30 mouse cellular contexts compared by ENCODE assay signal in genomic region chr7:114769041-114769440, GRCm38 (mm10). TPM values are rescaled to one million over a fixed set of nuclear protein-coding genes. Genes with fewer than 3 reads are reported as not detected.
DNase-seq lines count a peak whose midpoint lies in the region; ATAC-seq and TF ChIP-seq lines count a peak whose summit lies in the region.
"Had no signal": no experiment of that assay in that cellular context is flagged by ENCODE, and none has a peak within 500 bp of the region (broad histone marks: within the 10 kb centered on the region; RNA-seq: fewer than 3 reads in every experiment).

No protein-coding gene starts in this region.

- no peak for TF ChIP-seq CTCF in liver, postnatal 0 days (IDR thresholded peaks at IDR 0.05; ENCODE audit: low read depth)

- H3K4me1 ChIP-seq in erythroblast, embryonic 14.5 days (ENCODE audit: control insufficient read depth), result no peaks in the 10 kb centered on the region
- no peaks in the 10 kb centered on the region for H3K4me1 ChIP-seq in liver, embryonic 13.5 days (replicated peaks)
- no peaks in the 10 kb centered on the region for H3K4me1 ChIP-seq in liver, embryonic 12.5 days
- peaks cover 11% of the 10 kb centered on the region for H3K4me1 ChIP-seq in liver, postnatal 0 days (ENCODE audit: insufficient read depth)
- H3K4me1 ChIP-seq in intestine, embryonic 16.5 days (ENCODE audit: control insufficient read depth, insufficient read depth, low read length), result no peaks in the 10 kb centered on the region
- H3K4me1 ChIP-seq: embryonic facial prominence, embryonic 13.5 days; forebrain, embryonic 12.5 days; forebrain, embryonic 15.5 days; hindbrain, embryonic 10.5 days; hindbrain, embryonic 13.5 days had no signal

- no peaks in the 10 kb centered on the region for H3K9me3 ChIP-seq in erythroblast, embryonic 14.5 days (ENCODE audit: control insufficient read depth, low read length)
- H3K9me3 ChIP-seq in liver, embryonic 13.5 days (replicated peaks), result no peaks in the 10 kb centered on the region
- no peaks in the 10 kb centered on the region for H3K9me3 ChIP-seq in liver, embryonic 12.5 days (replicated peaks)
- H3K9me3 ChIP-seq in liver, postnatal 0 days (ENCODE audit: low read length), result no peaks in the 10 kb centered on the region
- no peaks in the 10 kb centered on the region for H3K9me3 ChIP-seq in intestine, embryonic 16.5 days (ENCODE audit: control insufficient read depth, low read length)
- H3K9me3 ChIP-seq: embryonic facial prominence, embryonic 10.5 days; embryonic facial prominence, embryonic 13.5 days; forebrain, embryonic 12.5 days; forebrain, embryonic 15.5 days; hindbrain, embryonic 10.5 days; hindbrain, embryonic 13.5 days had no signal

- H3K27me3 ChIP-seq in erythroblast, embryonic 14.5 days (ENCODE audit: control insufficient read depth), result no peaks in the 10 kb centered on the region
- no peaks in the 10 kb centered on the region for H3K27me3 ChIP-seq in liver, embryonic 13.5 days
- no peaks in the 10 kb centered on the region for H3K27me3 ChIP-seq in liver, embryonic 12.5 days (replicated peaks)
- H3K27me3 ChIP-seq in liver, postnatal 0 days (ENCODE audit: insufficient read depth, low read length), result no peaks in the 10 kb centered on the region
- H3K27me3 ChIP-seq in intestine, embryonic 16.5 days (replicated peaks; ENCODE audit: control insufficient read depth, insufficient read depth, low read length), result no peaks in the 10 kb centered on the region
- H3K27me3 ChIP-seq: embryonic facial prominence, embryonic 13.5 days; forebrain, embryonic 12.5 days; forebrain, embryonic 15.5 days; hindbrain, embryonic 13.5 days had no signal

- H3K27ac ChIP-seq in liver, embryonic 13.5 days, result peak overlapping the region; percentile 58; the same call in 1 of the 2 replicates
- H3K27ac ChIP-seq in liver, embryonic 12.5 days, result no peak overlapping the region
- peak overlapping the region; percentile 95 for H3K27ac ChIP-seq in liver, postnatal 0 days (ENCODE audit: low read depth)
- no peak overlapping the region for H3K27ac ChIP-seq in intestine, embryonic 16.5 days (ENCODE audit: low read length)
- H3K27ac ChIP-seq: embryonic facial prominence, embryonic 10.5 days; embryonic facial prominence, embryonic 13.5 days; forebrain, embryonic 12.5 days; forebrain, embryonic 15.5 days; hindbrain, embryonic 10.5 days; hindbrain, embryonic 13.5 days had no signal

- no peak for DNase-seq in liver, embryonic 13.5 days
- peak; percentile 27 for DNase-seq in liver, postnatal 0 days
- DNase-seq in frontal cortex, postnatal 10 days (ENCODE audit: low spot score in 2 of 2), result no peak
- DNase-seq: adrenal gland, adult 8-10 months; adrenal gland, postnatal 25 days; cerebellum, adult 11-12 months; cerebellum, adult 8-10 months; cerebellum, postnatal 10 days; cerebellum, postnatal 36 days; embryo, embryonic 11 days; gastrocnemius, postnatal 10 days; gastrocnemius, postnatal 36 days; heart, postnatal 36 days had no signal

- ATAC-seq in erythroblast, adult 5-6 weeks (replicated peaks; ENCODE audit: low FRiP score, poor library complexity, severe bottlenecking), result no peak
- ATAC-seq in liver, embryonic 13.5 days (ENCODE audit: low read depth), result no peak
- ATAC-seq in liver, embryonic 12.5 days, result no peak
- 0 out of 2 replicates have a peak, but pooled peaks have one; percentile 44 for ATAC-seq in erythroid progenitor cell, adult 5-6 weeks (replicated peaks; ENCODE audit: low FRiP score, poor library complexity, severe bottlenecking)
- peak; percentile 26 for ATAC-seq in liver, postnatal 0 days
- ATAC-seq in intestine, embryonic 16.5 days, result no peak
- ATAC-seq: activated CD4-positive, CD25-positive, alpha-beta regulatory T cell, adult 4 months; forebrain, embryonic 15.5 days; hindbrain, embryonic 16.5 days had no signal

- H3K9ac ChIP-seq in liver, embryonic 13.5 days, result no peak overlapping the region
- no peak overlapping the region for H3K9ac ChIP-seq in liver, embryonic 12.5 days
- peak overlapping the region; percentile 48 for H3K9ac ChIP-seq in liver, postnatal 0 days (replicated peaks)
- no peak overlapping the region for H3K9ac ChIP-seq in intestine, embryonic 16.5 days (ENCODE audit: low read depth, low read length)
- H3K9ac ChIP-seq: embryonic facial prominence, embryonic 13.5 days; forebrain, embryonic 12.5 days; forebrain, embryonic 15.5 days; hindbrain, embryonic 13.5 days had no signal

- 73% methylated on average over 4 of the region's 4 CpGs for WGBS in liver, embryonic 13.5 days (ENCODE audit: insufficient replicate concordance)
- 76% methylated on average over 4 of the region's 4 CpGs for WGBS in liver, embryonic 12.5 days (ENCODE audit: insufficient replicate concordance)
- WGBS in liver, postnatal 0 days (ENCODE audit: insufficient replicate concordance), result 61% methylated on average over 4 of the region's 4 CpGs
- 91% methylated on average over 4 of the region's 4 CpGs for WGBS in intestine, embryonic 16.5 days

- H3K36me3 ChIP-seq in erythroblast, embryonic 14.5 days (ENCODE audit: control insufficient read depth), result no peaks in the 10 kb centered on the region
- H3K36me3 ChIP-seq in liver, embryonic 13.5 days, result no peaks in the 10 kb centered on the region
- no peaks in the 10 kb centered on the region for H3K36me3 ChIP-seq in liver, embryonic 12.5 days
- H3K36me3 ChIP-seq in liver, postnatal 0 days (replicated peaks; ENCODE audit: insufficient read depth, low read length), result no peaks in the 10 kb centered on the region
- H3K36me3 ChIP-seq in intestine, embryonic 16.5 days (ENCODE audit: control insufficient read depth, insufficient read depth, low read length), result no peaks in the 10 kb centered on the region
- H3K36me3 ChIP-seq: embryonic facial prominence, embryonic 10.5 days; embryonic facial prominence, embryonic 13.5 days; forebrain, embryonic 12.5 days; forebrain, embryonic 15.5 days; hindbrain, embryonic 10.5 days; hindbrain, embryonic 13.5 days had no signal

- no peak for TF ChIP-seq EP300 in liver, postnatal 0 days (IDR thresholded peaks at IDR 0.05; ENCODE audit: low read depth)

- H3K4me3 ChIP-seq in erythroblast, embryonic 14.5 days (replicated peaks), result peak overlapping the region; percentile 40
- H3K4me3 ChIP-seq in liver, embryonic 13.5 days (replicated peaks), result peak overlapping the region; percentile 10; the same call in 1 of the 2 replicates
- H3K4me3 ChIP-seq in liver, embryonic 12.5 days, result no peak overlapping the region
- peak overlapping the region; percentile 30; the same call in 1 of the 2 replicates for H3K4me3 ChIP-seq in liver, postnatal 0 days (ENCODE audit: low read depth, low read length)
- H3K4me3 ChIP-seq in intestine, embryonic 16.5 days (ENCODE audit: low read length), result no peak overlapping the region
- H3K4me3 ChIP-seq: embryonic facial prominence, embryonic 10.5 days; embryonic facial prominence, embryonic 13.5 days; forebrain, embryonic 12.5 days; forebrain, embryonic 15.5 days; hindbrain, embryonic 10.5 days; hindbrain, embryonic 13.5 days had no signal

- peak overlapping the region; percentile 19; the same call in 1 of the 2 replicates for H3K4me2 ChIP-seq in liver, embryonic 13.5 days
- H3K4me2 ChIP-seq in liver, embryonic 12.5 days, result no peak overlapping the region
- peak overlapping the region; percentile 53 for H3K4me2 ChIP-seq in liver, postnatal 0 days (ENCODE audit: low read depth, low read length)
- no peak overlapping the region for H3K4me2 ChIP-seq in intestine, embryonic 16.5 days (ENCODE audit: low read depth, low read length)
- H3K4me2 ChIP-seq: embryonic facial prominence, embryonic 13.5 days; forebrain, embryonic 12.5 days; forebrain, embryonic 15.5 days; heart, embryonic 11.5 days; hindbrain, embryonic 13.5 days had no signal

RNA-seq across cellular contexts. Expression of gene Insc, which starts 25.5 kb away (rescaled TPM):
- 0.02 and 0.05 TPM in 2 replicates for polyA plus RNA-seq in erythroblast, embryonic 14.5 days (2012)
- total RNA-seq in erythroblast, adult 5-6 weeks (2015; ENCODE audit: low replicate concordance), result not detected in 2 replicates
- total RNA-seq in erythroblast, adult 5-6 weeks (2017; ENCODE audit: low replicate concordance), result not detected in 2 replicates
- 9.8 and 10.8 TPM in 2 replicates for polyA plus RNA-seq in liver, embryonic 13.5 days (2015; fragmentation: Nextera tagmentation; extraction: Ambion mirVana)
- polyA plus RNA-seq in liver, embryonic 12.5 days (2016; fragmentation: Nextera tagmentation; extraction: Ambion mirVana), result 3.2 and 3.7 TPM in 2 replicates
- not detected in 2 replicates for total RNA-seq in erythroid progenitor cell, adult 5-6 weeks (2015; ENCODE audit: low replicate concordance)
- not detected in 2 replicates for total RNA-seq in erythroid progenitor cell, adult 5-6 weeks (2017; ENCODE audit: low replicate concordance)
- 13.7 and 16.2 TPM in 2 replicates for polyA plus RNA-seq in liver, postnatal 0 days (2015; fragmentation: Nextera tagmentation; extraction: Ambion mirVana)
- polyA plus RNA-seq in intestine, embryonic 16.5 days (2015; fragmentation: Nextera tagmentation; extraction: Ambion mirVana), result 17.8 and 18.1 TPM in 2 replicates
- total RNA-seq: granulocyte monocyte progenitor cell, adult 5-6 weeks had no signal

RNA-seq across cellular contexts. Expression of gene Calcb, which starts 50.6 kb away (rescaled TPM):
- not detected in 2 replicates for polyA plus RNA-seq in erythroblast, embryonic 14.5 days (2012)
- total RNA-seq in erythroblast, adult 5-6 weeks (2015; ENCODE audit: low replicate concordance), result not detected in 2 replicates
- total RNA-seq in erythroblast, adult 5-6 weeks (2017; ENCODE audit: low replicate concordance), result not detected in 2 replicates
- polyA plus RNA-seq in liver, embryonic 13.5 days (2015; fragmentation: Nextera tagmentation; extraction: Ambion mirVana), result not detected in 2 replicates
- polyA plus RNA-seq in liver, embryonic 12.5 days (2016; fragmentation: Nextera tagmentation; extraction: Ambion mirVana), result not detected in 2 replicates
- not detected in 2 replicates for total RNA-seq in erythroid progenitor cell, adult 5-6 weeks (2015; ENCODE audit: low replicate concordance)
- not detected in 2 replicates for total RNA-seq in erythroid progenitor cell, adult 5-6 weeks (2017; ENCODE audit: low replicate concordance)
- polyA plus RNA-seq in liver, postnatal 0 days (2015; fragmentation: Nextera tagmentation; extraction: Ambion mirVana), result not detected in 2 replicates
- 2.9 and 3.4 TPM in 2 replicates for polyA plus RNA-seq in intestine, embryonic 16.5 days (2015; fragmentation: Nextera tagmentation; extraction: Ambion mirVana)
- total RNA-seq: adrenal gland, postnatal 25 days; gastrocnemius, adult 18-20 months; gastrocnemius, postnatal 10 days; gastrocnemius, postnatal 36 days; granulocyte monocyte progenitor cell, adult 5-6 weeks had no signal
- polyA plus RNA-seq: activated CD4-positive, CD25-positive, alpha-beta regulatory T cell, adult 4 months; embryonic facial prominence, embryonic 10.5 days; forebrain, embryonic 15.5 days; heart, embryonic 14.5 days; hindbrain, embryonic 10.5 days had no signal

Comparison
In these comparisons a context has a peak if more than half of its experiments do, and no peak if none do; other contexts are left out.
1. H3K4me3 ChIP-seq: peak in erythroblast, embryonic 14.5 days (single experiment), liver, embryonic 13.5 days (single experiment) and liver, postnatal 0 days (single experiment); none in liver, embryonic 12.5 days (single experiment) and intestine, embryonic 16.5 days (single experiment).
2. ATAC-seq: peak in erythroid progenitor cell, adult 5-6 weeks (single experiment) and liver, postnatal 0 days (single experiment); none in erythroblast, adult 5-6 weeks (single experiment), liver, embryonic 13.5 days (single experiment), liver, embryonic 12.5 days (single experiment) and intestine, embryonic 16.5 days (single experiment).
3. H3K27ac ChIP-seq: peak in liver, embryonic 13.5 days (single experiment) and liver, postnatal 0 days (single experiment); none in liver, embryonic 12.5 days (single experiment) and intestine, embryonic 16.5 days (single experiment).
4. H3K4me2 ChIP-seq: peak in liver, embryonic 13.5 days (single experiment) and liver, postnatal 0 days (single experiment); none in liver, embryonic 12.5 days (single experiment) and intestine, embryonic 16.5 days (single experiment).